Mouse (Mus musculus) small intestine, adult 2 months (tissue): ENCODE results near the gene Ccdc18.

ENCODE experiments used
- CTCF ChIP-seq: fragments of 200-500 bp; IDR thresholded peaks from 2 replicates; pipeline ENCODE4 v1.5.1; 2012; ENCODE audit warnings: low read depth, mild to moderate bottlenecking, control low read depth, inconsistent platforms, low read length, moderate library complexity, mixed read lengths; ENCODE audit not compliant: insufficient replicate concordance, insufficient read length; ENCODE audit errors: extremely low read depth
- POLR2A ChIP-seq: fragments of 200-500 bp; IDR thresholded peaks from 2 replicates; pipeline ENCODE4 v1.6.1; 2012; ENCODE audit warnings: low read depth, mild to moderate bottlenecking, control low read depth, inconsistent platforms, low read length, moderate library complexity

DNA sequence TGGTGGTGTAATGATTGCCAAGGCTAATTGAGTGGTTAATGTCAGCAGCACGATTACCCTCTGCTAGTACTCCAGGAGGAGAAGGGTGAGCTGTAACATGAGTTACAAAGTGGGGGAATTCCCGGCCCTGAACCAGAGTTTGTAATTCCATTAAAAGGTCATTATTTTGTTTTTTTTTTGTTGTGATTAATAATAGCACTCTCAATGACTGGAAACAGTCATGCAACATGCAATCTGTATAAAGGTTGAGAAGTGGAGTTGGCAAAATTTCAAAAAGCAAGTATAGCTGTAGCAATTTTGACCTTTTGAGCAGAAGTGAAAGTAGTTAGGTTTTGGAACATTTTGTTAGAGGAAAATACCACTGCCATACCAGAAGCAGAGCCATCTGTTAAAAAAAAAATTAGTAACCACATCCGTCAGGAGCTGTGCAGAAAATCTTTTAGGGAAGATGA, 113.7 kb downstream of the Ccdc18 start:
- TF ChIP-seq CTCF (no peak), POLR2A (no peak)
